Mouse (Mus musculus): ENCODE data around the gene Zfp853. TPM values are rescaled to one million over a fixed set of nuclear protein-coding genes. Genes with fewer than 3 reads are reported as not detected.

Gene Zfp853
- polyA plus RNA-seq, 1 experiment from 2014 or later, result not detected

GRCm38 (mm10) chr5:143244926-143245325 lies 48.5 kb downstream of the Zfp853 start:
- Histone ChIP-seq H3K4me1 (no peaks in the 10 kb centered on the region), H3K27ac (no peak overlapping the region), H3K4me2 (no peak overlapping the region), H3K27me3 (no peaks in the 10 kb centered on the region), H3K9ac (no peak overlapping the region), H3K4me3 (no peak overlapping the region), H3K36me3 (peaks cover 89% of the 10 kb centered on the region), H3K9me3 (no peaks in the 10 kb centered on the region)
- no peak for ATAC-seq (ENCODE audit: borderline replicate concordance, extremely low read depth, low FRiP score, low TSS enrichment)
- WGBS, result 96% methylated on average over 26 of the region's 26 CpGs

Other genes starting within 250 kb of the Zfp853 start
- gene Rnf216, start 180.6 kb downstream of the Zfp853 start, polyA plus RNA-seq (2015; fragmentation: Nextera tagmentation; extraction: Ambion mirVana), result 33.5 and 37.6 TPM in 2 replicates
- not detected in 2 replicates for gene Olfr718-ps1, start 146.0 kb downstream of the Zfp853 start, polyA plus RNA-seq (2015; fragmentation: Nextera tagmentation; extraction: Ambion mirVana)
- 11.8 and 12.2 TPM in 2 replicates for gene Rbak, start 112.8 kb downstream of the Zfp853 start, polyA plus RNA-seq (2015; fragmentation: Nextera tagmentation; extraction: Ambion mirVana)
- gene Spdye4b, start 112.6 kb downstream of the Zfp853 start, polyA plus RNA-seq (2015; fragmentation: Nextera tagmentation; extraction: Ambion mirVana), result not detected in 2 replicates
- not detected in 2 replicates for gene Spdye4a, start 66.7 kb downstream of the Zfp853 start, polyA plus RNA-seq (2015; fragmentation: Nextera tagmentation; extraction: Ambion mirVana)
- 13.6 and 15.0 TPM in 2 replicates for gene Zfp12, start 58.5 kb downstream of the Zfp853 start, polyA plus RNA-seq (2015; fragmentation: Nextera tagmentation; extraction: Ambion mirVana)
- 2.8 and 3.1 TPM in 2 replicates for gene Zfp316, start 23.6 kb downstream of the Zfp853 start, polyA plus RNA-seq (2015; fragmentation: Nextera tagmentation; extraction: Ambion mirVana)
- 38.4 and 40.5 TPM in 2 replicates for gene E130309D02Rik, start 21.7 kb upstream of the Zfp853 start, polyA plus RNA-seq (2015; fragmentation: Nextera tagmentation; extraction: Ambion mirVana)
- gene Zdhhc4, start 35.6 kb upstream of the Zfp853 start, polyA plus RNA-seq (2015; fragmentation: Nextera tagmentation; extraction: Ambion mirVana), result 71.9 and 73.0 TPM in 2 replicates
- 0.04 and 0.07 TPM in 2 replicates for gene Grid2ip, start 63.7 kb upstream of the Zfp853 start, polyA plus RNA-seq (2015; fragmentation: Nextera tagmentation; extraction: Ambion mirVana)
- 329 and 337 TPM in 2 replicates for gene Kdelr2, start 110.2 kb upstream of the Zfp853 start, polyA plus RNA-seq (2015; fragmentation: Nextera tagmentation; extraction: Ambion mirVana)
- 7.9 and 8.1 TPM in 2 replicates for gene Daglb, start 171.0 kb upstream of the Zfp853 start, polyA plus RNA-seq (2015; fragmentation: Nextera tagmentation; extraction: Ambion mirVana)
- 492 and 506 TPM in 2 replicates for gene Rac1, start 234.4 kb upstream of the Zfp853 start, polyA plus RNA-seq (2015; fragmentation: Nextera tagmentation; extraction: Ambion mirVana)

Data from lung, embryonic 15.5 days (tissue).